Mouse (Mus musculus) neural tube, embryonic 15.5 days (tissue): ENCODE results near the gene Shroom3. TPM values are rescaled to one million over a fixed set of nuclear protein-coding genes. Genes with fewer than 3 reads are reported as not detected.

Experiments
- ATAC-seq: fragments of 200-750 bp; cut with Nextera tagmentation; 2 replicates; pipeline ENCODE4 v1.8.0; 2017; ENCODE audit warnings: mild to moderate bottlenecking, moderate TSS enrichment, moderate library complexity; ENCODE audit not compliant: low FRiP score
- H3K27ac ChIP-seq: fragments of 300-500 bp; sonication (generic); replicated peaks from 2 replicates; pipeline ENCODE4 v1.5.1; 2015; ENCODE audit warnings: mild to moderate bottlenecking, inconsistent platforms
- H3K27me3 ChIP-seq: fragments of 300-500 bp; sonication (generic); replicated peaks from 2 replicates; pipeline ENCODE4 v1.6.1; 2015; ENCODE audit warnings: inconsistent platforms
- H3K36me3 ChIP-seq: fragments of 300-500 bp; sonication (generic); 2 replicates; pipeline ENCODE4 v1.6.1; 2015; ENCODE audit warnings: inconsistent platforms
- H3K4me1 ChIP-seq: fragments of 300-500 bp; sonication (generic); 2 replicates; pipeline ENCODE4 v1.6.1; 2015; ENCODE audit warnings: inconsistent platforms
- H3K4me2 ChIP-seq: fragments of 300-500 bp; sonication (generic); 2 replicates; pipeline ENCODE4 v1.6.1; 2015; ENCODE audit warnings: inconsistent platforms, mild to moderate bottlenecking, moderate library complexity
- H3K4me3 ChIP-seq: fragments of 300-500 bp; sonication (generic); replicated peaks from 2 replicates; pipeline ENCODE4 v1.5.1; 2015; ENCODE audit warnings: mild to moderate bottlenecking, inconsistent platforms
- H3K9ac ChIP-seq: fragments of 300-500 bp; sonication (generic); replicated peaks from 2 replicates; pipeline ENCODE4 v1.6.1; 2015; ENCODE audit warnings: mild to moderate bottlenecking, inconsistent platforms
- H3K9me3 ChIP-seq: fragments of 300-500 bp; sonication (generic); replicated peaks from 2 replicates; pipeline ENCODE4 v1.6.1; 2016; ENCODE audit warnings: inconsistent platforms
- WGBS: fragments of 180-500 bp; shearing (Covaris S2); methylation state at CpG from one replicate; pipeline ENCODE4 v1.1.7; 2015; ENCODE audit warnings: mixed read lengths; 5-methylcytosine and 5-hydroxymethylcytosine counted together
- polyA plus RNA-seq: library from polyadenylated mRNA; unstranded; fragments of >200 nt; fragmentation: Nextera tagmentation; extraction: Ambion mirVana; gene quantifications from 2 replicates; pipeline ENCODE4 v1.2.1, GENCODE M21; 2015

Shroom3 gene
- polyA plus RNA-seq, 1 experiment from 2014 or later, result 1.8 TPM

DNA sequence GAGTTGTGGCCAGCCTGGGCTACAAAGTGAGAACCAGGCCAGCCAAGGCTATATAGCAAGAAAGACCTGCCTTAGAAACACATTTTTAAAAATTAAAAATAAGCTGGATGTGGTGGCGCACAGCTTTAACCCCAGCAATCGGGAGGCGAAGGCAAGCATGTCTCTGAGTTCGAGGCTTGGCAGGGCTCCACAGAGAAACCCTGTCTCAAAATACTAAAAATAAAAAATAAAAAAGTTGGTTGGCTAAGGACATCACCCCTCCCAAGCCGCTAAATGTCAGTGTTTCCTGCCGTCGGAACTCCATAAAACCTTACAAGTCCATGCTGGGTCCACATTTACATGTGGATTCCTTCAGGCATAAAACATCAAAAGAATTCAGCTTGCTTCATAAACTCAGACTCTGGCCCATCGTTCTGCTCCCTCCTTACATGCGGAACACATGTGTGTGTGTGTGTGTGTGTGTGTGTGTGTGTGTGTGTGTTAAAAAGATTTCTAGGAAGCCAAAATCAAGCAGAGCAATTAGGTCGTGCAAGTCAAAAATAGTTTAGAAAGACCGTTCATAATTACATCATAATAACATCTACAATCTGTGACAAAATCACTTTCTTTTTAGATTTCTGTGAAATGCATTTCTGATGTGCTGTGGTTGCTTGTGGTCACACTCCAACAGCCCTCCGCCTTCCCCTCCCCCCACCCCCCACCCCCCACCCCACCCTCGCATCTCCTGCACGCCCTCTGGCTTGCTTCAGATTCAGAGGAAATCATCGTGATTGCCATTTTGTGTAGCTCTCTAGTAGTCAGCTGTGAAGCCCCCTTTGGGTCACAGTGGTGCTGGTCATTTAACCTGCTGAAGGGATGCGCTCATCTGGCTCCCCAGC lies 304.9 kb downstream of the Shroom3 start:
- Histone ChIP-seq H3K9ac (0 out of 2 replicates have a peak overlapping the region, but pooled peaks have one; percentile 3), H3K27me3 (no peaks in the 10 kb centered on the region), H3K4me3 (no peak overlapping the region), H3K4me2 (no peak overlapping the region), H3K4me1 (peaks cover 6% of the 10 kb centered on the region; the same call in 1 of the 2 replicates), H3K9me3 (no peaks in the 10 kb centered on the region), H3K27ac (no peak overlapping the region), H3K36me3 (no peaks in the 10 kb centered on the region)
- peak; percentile 43; the same call in 1 of the 2 replicates for ATAC-seq
- 49% methylated on average over 16 of the region's 16 CpGs for WGBS

DNA sequence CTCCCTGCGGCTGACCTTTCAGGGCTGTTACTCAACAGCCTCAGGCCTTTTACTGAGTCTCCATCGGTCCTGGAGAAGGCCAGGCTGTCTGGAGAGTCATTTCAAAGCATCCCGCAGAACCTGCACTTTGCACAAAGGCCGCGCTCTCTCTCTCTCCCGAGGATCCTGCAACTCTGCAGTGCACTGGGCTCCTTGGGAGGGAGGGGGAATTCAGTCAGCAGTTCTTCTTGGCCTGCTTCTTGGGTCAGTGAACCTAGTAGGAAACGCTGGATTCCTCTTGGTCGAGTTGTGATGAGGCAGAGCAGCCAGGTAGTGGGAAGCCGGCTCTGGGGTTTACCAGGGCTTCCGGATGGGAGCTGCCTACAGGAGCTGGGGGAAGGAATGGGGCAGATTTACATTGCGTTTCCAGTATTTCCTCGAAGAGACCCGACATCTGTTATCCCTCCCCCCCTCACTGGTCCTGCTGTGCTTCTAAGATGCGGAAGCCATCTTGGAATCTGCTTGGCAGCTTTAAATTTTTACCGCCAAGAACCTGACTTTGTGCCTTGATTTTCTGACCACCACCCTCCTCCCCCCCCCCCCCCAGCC lies 305.6 kb downstream of the Shroom3 start:
- 32% methylated on average over 15 of the region's 15 CpGs for WGBS

DNA sequence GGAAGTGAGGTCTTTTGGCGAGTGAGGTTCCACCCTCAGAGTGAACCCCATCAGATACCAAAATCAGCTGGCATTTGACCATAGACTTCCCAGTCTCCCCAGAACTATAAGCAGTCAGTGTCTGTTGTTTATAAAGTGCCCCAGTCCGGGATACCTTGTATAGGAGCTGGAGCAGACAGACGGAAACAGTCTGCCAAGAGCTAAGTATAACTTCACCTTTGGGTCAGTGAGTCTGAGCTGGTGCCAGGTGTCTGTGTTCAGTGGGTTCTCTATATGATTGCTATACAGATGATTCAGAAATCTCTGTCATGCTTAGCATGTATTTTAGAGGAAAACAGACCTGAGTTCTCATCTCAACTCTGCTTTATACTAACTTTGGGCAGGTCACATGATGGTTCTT lies 308.9 kb downstream of the Shroom3 start:
- H3K36me3 ChIP-seq, result no peaks in the 10 kb centered on the region
- H3K4me2 ChIP-seq, result no peak overlapping the region
- ATAC-seq, result no peak
- no peak overlapping the region for H3K4me3 ChIP-seq
- H3K4me1 ChIP-seq, result peaks cover 8% of the 10 kb centered on the region; the same call in 1 of the 2 replicates
- no peaks in the 10 kb centered on the region for H3K9me3 ChIP-seq
- WGBS, result 84% methylated on average over 3 of the region's 3 CpGs
- H3K27me3 ChIP-seq, result no peaks in the 10 kb centered on the region
- H3K27ac ChIP-seq, result no peak overlapping the region
- no peak overlapping the region for H3K9ac ChIP-seq

More for the DNA sequence above, 305.6 kb downstream of the Shroom3 start:
- peaks cover 6% of the 10 kb centered on the region; the same call in 1 of the 2 replicates for H3K4me1 ChIP-seq
- H3K9ac ChIP-seq, result 0 out of 2 replicates have a peak overlapping the region, but pooled peaks have one; percentile 3
- no peaks in the 10 kb centered on the region for H3K36me3 ChIP-seq
- ATAC-seq, result peak; percentile 40; the same call in 1 of the 2 replicates
- H3K9me3 ChIP-seq, result no peaks in the 10 kb centered on the region
- H3K4me3 ChIP-seq, result no peak overlapping the region
- H3K27me3 ChIP-seq, result no peaks in the 10 kb centered on the region
- H3K27ac ChIP-seq, result no peak overlapping the region
- no peak overlapping the region for H3K4me2 ChIP-seq

DNA sequence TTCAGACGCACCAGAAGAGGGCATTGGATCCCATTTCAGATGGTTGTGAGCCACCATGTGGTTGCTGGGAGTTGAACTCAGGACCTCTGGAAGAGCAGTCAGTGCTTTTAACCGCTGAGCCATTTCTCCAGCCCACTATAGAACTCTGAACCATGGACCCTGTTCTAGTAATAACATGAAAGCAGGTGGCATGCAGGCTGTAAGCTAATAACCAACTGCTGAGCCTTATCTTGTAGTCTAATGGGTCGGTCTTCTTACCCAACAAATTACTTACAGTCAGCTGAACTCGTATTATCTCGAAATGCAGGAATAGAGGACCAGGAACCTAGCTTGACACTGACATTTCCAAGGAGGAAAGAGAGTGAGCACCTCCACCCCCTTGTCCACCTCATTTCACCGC lies 311.1 kb downstream of the Shroom3 start:
- no peak for ATAC-seq
- H3K4me2 ChIP-seq, result no peak overlapping the region
- no peak overlapping the region for H3K9ac ChIP-seq
- H3K36me3 ChIP-seq, result no peaks in the 10 kb centered on the region
- 0 out of 2 replicates have a peak, but pooled peaks cover 6% of the 10 kb centered on the region for H3K4me1 ChIP-seq
- H3K9me3 ChIP-seq, result no peaks in the 10 kb centered on the region
- H3K27me3 ChIP-seq, result no peaks in the 10 kb centered on the region
- WGBS, result 90% methylated on average over 6 of the region's 6 CpGs
- H3K4me3 ChIP-seq, result no peak overlapping the region
- no peak overlapping the region for H3K27ac ChIP-seq

DNA sequence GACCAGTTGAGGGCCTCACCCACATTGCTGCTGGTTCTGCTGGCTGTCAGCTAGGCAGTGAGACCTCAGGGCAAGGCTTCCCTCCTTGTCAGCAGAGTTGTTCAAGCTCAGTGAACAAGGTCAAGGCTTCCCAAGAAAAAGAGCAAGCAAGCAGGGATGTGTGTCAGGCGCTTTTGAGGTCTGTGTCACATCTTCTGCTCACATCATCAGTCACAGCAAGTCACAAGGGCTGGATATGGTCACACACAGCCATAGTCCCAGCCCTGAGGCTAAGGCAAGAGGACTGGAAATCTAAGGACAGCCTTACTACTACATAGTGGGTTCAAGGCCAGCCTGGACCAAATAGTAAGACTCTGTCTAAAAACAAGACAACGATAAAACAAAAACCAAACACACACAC lies 311.6 kb downstream of the Shroom3 start:
- no peak for ATAC-seq
- Histone ChIP-seq H3K9ac (no peak overlapping the region), H3K36me3 (no peaks in the 10 kb centered on the region), H3K27ac (no peak overlapping the region), H3K4me3 (no peak overlapping the region), H3K4me2 (no peak overlapping the region), H3K4me1 (0 out of 2 replicates have a peak, but pooled peaks cover 6% of the 10 kb centered on the region), H3K9me3 (no peaks in the 10 kb centered on the region), H3K27me3 (no peaks in the 10 kb centered on the region)
- WGBS, result 91% methylated on average over 2 of the region's 2 CpGs

DNA sequence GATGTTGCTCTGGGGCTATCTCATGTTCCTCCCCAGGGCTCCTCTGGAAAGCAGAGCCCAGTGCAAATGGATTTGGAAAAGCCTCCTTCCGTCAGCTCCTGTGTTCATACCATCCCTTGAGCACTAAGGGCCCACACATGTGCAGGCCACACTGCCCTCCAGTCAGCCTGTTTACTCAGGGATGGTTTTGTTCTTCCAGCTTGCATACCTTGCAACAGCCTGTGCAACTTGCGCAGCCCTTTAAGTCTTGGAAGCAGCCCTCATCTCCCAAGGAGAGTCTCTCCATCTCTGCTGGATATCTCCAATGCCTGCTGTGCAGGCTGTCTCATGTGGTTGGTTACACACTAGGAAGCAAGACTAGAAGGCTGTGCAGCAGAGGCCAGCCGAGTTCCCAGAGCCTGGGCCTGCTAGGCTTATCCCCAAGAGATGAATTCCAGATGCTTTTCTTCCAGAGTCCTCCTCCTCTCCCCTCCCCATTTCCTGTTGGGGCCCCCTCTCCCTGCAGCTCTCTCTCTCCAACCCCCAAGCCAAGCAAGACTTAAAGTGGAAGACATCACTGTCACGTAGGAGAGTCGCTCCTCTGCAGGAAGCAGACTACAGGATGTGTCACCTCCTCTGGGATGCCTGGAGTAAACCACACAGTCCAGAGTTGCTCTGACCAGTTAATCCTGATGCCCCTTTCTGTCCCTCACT lies 314.3 kb downstream of the Shroom3 start:
- H3K4me2 ChIP-seq, result no peak overlapping the region
- H3K4me3 ChIP-seq, result no peak overlapping the region
- WGBS, result 58% methylated on average over 5 of the region's 5 CpGs
- peak; percentile 18; the same call in 1 of the 2 replicates for ATAC-seq
- peak overlapping the region; percentile 23; the same call in 1 of the 2 replicates for H3K27ac ChIP-seq
- 0 out of 2 replicates have a peak, but pooled peaks cover 11% of the 10 kb centered on the region for H3K4me1 ChIP-seq
- H3K27me3 ChIP-seq, result no peaks in the 10 kb centered on the region
- H3K9me3 ChIP-seq, result no peaks in the 10 kb centered on the region
- H3K36me3 ChIP-seq, result no peaks in the 10 kb centered on the region
- no peak overlapping the region for H3K9ac ChIP-seq

DNA sequence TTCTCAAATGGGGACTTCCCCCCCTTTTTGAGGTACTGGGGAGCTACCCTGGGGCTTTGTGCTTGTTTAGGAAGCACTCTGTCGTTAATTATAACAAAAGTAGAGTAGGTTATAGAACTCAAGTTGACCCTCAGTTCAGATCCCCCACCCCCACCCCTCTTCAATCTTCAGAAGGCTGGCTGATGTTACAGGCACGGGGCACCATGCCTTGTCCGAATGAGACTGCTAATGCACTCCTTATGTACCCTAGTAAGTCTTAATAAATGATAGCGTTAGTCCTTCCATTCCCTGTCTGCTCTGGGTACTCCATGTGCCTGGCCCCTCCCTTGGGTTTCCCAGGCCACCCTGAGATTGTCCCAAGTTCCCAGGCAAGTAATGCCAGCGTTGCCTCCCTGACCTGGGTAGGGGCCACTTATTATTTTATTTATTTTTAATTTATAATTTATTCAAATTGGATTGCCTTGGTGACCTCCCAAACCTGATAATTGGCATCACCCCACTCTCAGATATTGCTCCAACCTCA lies 315.3 kb downstream of the Shroom3 start:
- no peaks in the 10 kb centered on the region for H3K9me3 ChIP-seq
- H3K36me3 ChIP-seq, result no peaks in the 10 kb centered on the region
- no peak overlapping the region for H3K4me2 ChIP-seq
- no peak for ATAC-seq
- 48% methylated on average over 5 of the region's 5 CpGs for WGBS
- no peak overlapping the region for H3K27ac ChIP-seq
- H3K4me1 ChIP-seq, result 0 out of 2 replicates have a peak, but pooled peaks cover 11% of the 10 kb centered on the region
- H3K4me3 ChIP-seq, result no peak overlapping the region
- no peak overlapping the region for H3K9ac ChIP-seq
- no peaks in the 10 kb centered on the region for H3K27me3 ChIP-seq

DNA sequence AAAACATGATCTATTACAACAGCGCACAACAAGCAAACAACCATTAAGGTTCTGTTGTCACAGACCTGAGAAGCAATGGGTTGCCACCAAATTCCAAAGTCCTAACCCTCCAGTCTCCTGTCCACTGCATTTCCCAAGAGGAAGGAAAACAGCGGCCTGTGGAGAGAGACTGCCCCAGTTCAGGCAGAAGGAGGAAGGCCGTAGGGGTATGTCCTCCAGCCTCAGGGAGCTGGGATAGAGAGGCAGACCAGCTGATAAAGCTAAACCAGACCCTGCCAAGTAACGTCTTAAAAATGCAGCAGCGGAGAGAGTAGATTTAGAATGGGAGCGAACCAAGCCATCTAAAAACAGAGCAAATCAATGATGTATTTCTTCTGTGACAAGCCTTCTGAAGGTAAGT lies 316.8 kb downstream of the Shroom3 start:
- 85% methylated on average over 6 of the region's 6 CpGs for WGBS

DNA sequence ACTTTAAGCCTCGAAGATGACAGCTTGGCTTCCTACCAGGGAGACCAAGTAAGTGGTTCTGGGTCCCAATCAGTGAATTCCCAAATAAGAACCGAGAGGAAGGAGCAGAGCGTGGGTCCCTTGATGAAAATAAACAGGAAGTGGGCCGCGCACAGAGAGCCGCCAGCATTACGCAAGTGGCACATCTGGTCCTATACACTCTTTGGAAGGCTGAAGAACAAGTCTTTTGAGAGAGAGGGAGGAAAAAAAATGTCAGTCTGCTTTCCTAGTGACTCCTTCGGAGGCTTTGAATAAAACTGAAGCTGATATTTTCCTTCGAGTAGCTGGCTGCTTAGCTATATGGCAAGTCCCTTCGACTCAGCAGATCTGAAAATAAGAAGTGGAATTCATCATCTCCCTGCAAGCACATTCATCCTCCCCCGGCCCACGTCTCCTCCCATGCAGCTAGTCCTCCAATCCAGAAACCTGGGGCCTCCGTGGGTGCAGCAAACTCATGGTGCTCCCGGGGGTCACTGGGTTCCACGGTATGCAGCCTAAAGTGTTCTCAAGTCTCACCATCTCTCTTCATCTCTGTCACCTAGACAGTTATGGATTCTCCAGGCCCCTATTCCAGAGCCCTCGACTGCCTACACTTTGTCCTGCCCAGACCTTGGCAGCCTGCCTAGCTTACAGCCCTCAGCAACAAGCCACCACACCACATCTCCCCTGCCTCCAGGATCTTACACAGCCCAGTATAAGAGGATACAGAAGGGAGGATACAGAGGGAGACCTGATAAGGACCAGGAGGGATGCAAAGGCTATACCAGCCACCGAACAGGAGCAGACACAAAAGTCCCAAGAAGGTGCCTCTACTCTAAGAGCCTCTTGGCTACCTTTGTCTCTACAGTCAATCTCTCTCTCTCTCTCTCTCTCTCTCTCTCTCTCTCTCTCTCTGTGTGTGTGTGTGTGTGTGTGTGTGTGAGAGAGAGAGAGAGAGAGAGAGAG lies 317.8 kb downstream of the Shroom3 start:
- Histone ChIP-seq H3K36me3 (no peaks in the 10 kb centered on the region), H3K4me2 (no peak overlapping the region), H3K27me3 (no peaks in the 10 kb centered on the region; the same call in 1 of the 2 replicates), H3K9ac (no peak overlapping the region), H3K27ac (peak overlapping the region; percentile 45), H3K4me3 (no peak overlapping the region), H3K9me3 (no peaks in the 10 kb centered on the region), H3K4me1 (peaks cover 22% of the 10 kb centered on the region)
- 72% methylated on average over 17 of the region's 17 CpGs for WGBS
- ATAC-seq, result no peak

More for the DNA sequence above, 316.8 kb downstream of the Shroom3 start:
- Histone ChIP-seq H3K9ac (no peak overlapping the region), H3K27ac (no peak overlapping the region), H3K4me1 (0 out of 2 replicates have a peak, but pooled peaks cover 12% of the 10 kb centered on the region), H3K9me3 (no peaks in the 10 kb centered on the region), H3K27me3 (no peaks in the 10 kb centered on the region), H3K4me3 (no peak overlapping the region), H3K4me2 (no peak overlapping the region), H3K36me3 (no peaks in the 10 kb centered on the region)
- no peak for ATAC-seq

DNA sequence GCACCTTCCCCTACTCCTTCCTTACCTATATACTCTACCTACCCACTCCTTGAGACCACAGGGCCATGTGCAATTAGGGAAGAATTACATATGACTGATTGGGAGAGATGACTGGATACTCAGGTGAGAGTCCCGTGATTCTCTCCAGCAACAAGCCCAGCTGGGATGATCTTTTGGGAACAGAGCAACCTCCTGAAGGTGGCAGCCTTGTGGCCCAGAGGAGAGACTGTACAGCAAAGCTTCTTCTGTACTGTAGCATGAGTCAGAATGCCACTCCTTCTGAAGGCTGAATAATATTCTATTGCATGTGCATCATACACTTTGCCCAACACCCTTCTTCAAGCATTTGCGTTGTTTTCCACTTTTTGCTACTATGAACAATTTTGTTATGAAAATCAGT lies 319.4 kb downstream of the Shroom3 start:
- no peak overlapping the region for H3K9ac ChIP-seq
- WGBS, result 93% methylated on average over 2 of the region's 2 CpGs
- no peaks in the 10 kb centered on the region for H3K36me3 ChIP-seq
- no peak overlapping the region for H3K4me3 ChIP-seq
- no peaks in the 10 kb centered on the region for H3K9me3 ChIP-seq
- no peak overlapping the region for H3K27ac ChIP-seq
- H3K4me2 ChIP-seq, result no peak overlapping the region
- no peak for ATAC-seq
- H3K4me1 ChIP-seq, result peaks cover 17% of the 10 kb centered on the region
- no peaks in the 10 kb centered on the region; the same call in 1 of the 2 replicates for H3K27me3 ChIP-seq
